Mouse (Mus musculus) hematopoietic stem cell, adult 5-6 weeks (primary cell): ENCODE results near the gene Tmem52. TPM values are rescaled to one million over a fixed set of nuclear protein-coding genes. Genes with fewer than 3 reads are reported as not detected.
"Not testable (repeated sequence)": the region's sequence is repeated elsewhere in the genome, so short reads cannot be mapped to it uniquely, and the experiment has no call there.

Experiments used
- ATAC-seq, 2 experiments: fragments of 125-278 bp in 1 of 2; replicated peaks in 1 of 2; 2 replicates each; pipeline ENCODE4 v1.8.0; 2016 to 2017; ENCODE audit warnings: inconsistent platforms in 2 of 2, mild to moderate bottlenecking in 2 of 2, moderate number of reproducible peaks in 2 of 2, low read depth in 1 of 2, moderate TSS enrichment in 1 of 2; ENCODE audit not compliant: low FRiP score in 2 of 2, poor library complexity in 2 of 2, severe bottlenecking in 2 of 2, insufficient read depth in 1 of 2, low TSS enrichment in 1 of 2
- total RNA-seq: library from RNA; stranded (forward); fragments of 172-1452, 232-1000 nt; gene quantifications from 2 replicates; pipeline ENCODE4 v1.2.3, GENCODE M21; 2017

Gene Tmem52
- total RNA-seq, 1 experiment from 2014 or later, result not detected

- no peak for ATAC-seq
Measured at GRCm38 (mm10) chr4:155469590-155470262, 812 bp downstream of the Tmem52 start.

- ATAC-seq, result no peak
Measured at GRCm38 (mm10) chr4:155470263-155470953, 1.5 kb downstream of the Tmem52 start.

GRCm38 (mm10) chr4:155470997-155471396 is 2.1 kb downstream of the Tmem52 start:
- ATAC-seq, result no peak

GRCm38 (mm10) chr4:155471406-155471805 is 2.5 kb downstream of the Tmem52 start:
- ATAC-seq, result no peak

- ATAC-seq, result no peak
Measured at GRCm38 (mm10) chr4:155472716-155473290, 3.9 kb downstream of the Tmem52 start.

GRCm38 (mm10) chr4:155473319-155473718 is 4.4 kb downstream of the Tmem52 start:
- ATAC-seq, result no peak

- not testable (repeated sequence) for ATAC-seq
Measured at GRCm38 (mm10) chr4:155473796-155474195, 4.9 kb downstream of the Tmem52 start.

- ATAC-seq, result peak; percentile 77 to 93
Measured at GRCm38 (mm10) chr4:155481381-155482124, 12.6 kb downstream of the Tmem52 start.

- no peak for ATAC-seq
Measured at GRCm38 (mm10) chr4:155482125-155482480, 13.2 kb downstream of the Tmem52 start.

GRCm38 (mm10) chr4:155482733-155483540 is 14.0 kb downstream of the Tmem52 start:
- no peak for ATAC-seq

GRCm38 (mm10) chr4:155485521-155485920 is 16.6 kb downstream of the Tmem52 start:
- ATAC-seq, result no peak

- peak; percentile 66 to 73 for ATAC-seq
Measured at GRCm38 (mm10) chr4:155487746-155488145, 18.8 kb downstream of the Tmem52 start.

- no peak for ATAC-seq
Measured at GRCm38 (mm10) chr4:155488232-155489025, 19.5 kb downstream of the Tmem52 start.

GRCm38 (mm10) chr4:155489101-155489970 is 20.4 kb downstream of the Tmem52 start:
- ATAC-seq, result no peak

GRCm38 (mm10) chr4:155490456-155490855 is 21.5 kb downstream of the Tmem52 start:
- no peak for ATAC-seq
